Comparison of ENCODE assay signal across 1 mouse cellular context in genomic region chr4:126155183-126155582, GRCm38 (mm10).
TF ChIP-seq lines count a peak whose summit lies in the region.

No protein-coding gene starts in this region.

TF ChIP-seq in MEL, 35 proteins besides CTCF, POLR2A, EP300 and RAD21:
- TF ChIP-seq ZMIZ1 (IDR thresholded peaks at IDR 0.05; ENCODE audit: low read depth, low read length), result no peak
- TF ChIP-seq NELFE (IDR thresholded peaks at IDR 0.05; ENCODE audit: low read depth, low read length), result no peak
- TF ChIP-seq ZNF384 (IDR thresholded peaks at IDR 0.05; ENCODE audit: low read depth, low read length), result peak; percentile 17; the same call in 1 of the 2 replicates
- no peak for TF ChIP-seq NRF1 (IDR thresholded peaks at IDR 0.05; ENCODE audit: insufficient read depth, low read depth, low read length, poor library complexity, severe bottlenecking)
- TF ChIP-seq KAT2A (conservative IDR thresholded peaks at IDR 0.05; ENCODE audit: low read depth, low read length), result no peak
- TF ChIP-seq HCFC1 (IDR thresholded peaks at IDR 0.05; ENCODE audit: low read depth, low read length), result no peak
- TF ChIP-seq CHD1 (IDR thresholded peaks at IDR 0.05; ENCODE audit: low read depth, low read length), result no peak
- no peak for TF ChIP-seq MAZ (IDR thresholded peaks at IDR 0.05; ENCODE audit: low read depth, low read length)
